Mouse (Mus musculus): ENCODE data around the gene Ddias.

DNA sequence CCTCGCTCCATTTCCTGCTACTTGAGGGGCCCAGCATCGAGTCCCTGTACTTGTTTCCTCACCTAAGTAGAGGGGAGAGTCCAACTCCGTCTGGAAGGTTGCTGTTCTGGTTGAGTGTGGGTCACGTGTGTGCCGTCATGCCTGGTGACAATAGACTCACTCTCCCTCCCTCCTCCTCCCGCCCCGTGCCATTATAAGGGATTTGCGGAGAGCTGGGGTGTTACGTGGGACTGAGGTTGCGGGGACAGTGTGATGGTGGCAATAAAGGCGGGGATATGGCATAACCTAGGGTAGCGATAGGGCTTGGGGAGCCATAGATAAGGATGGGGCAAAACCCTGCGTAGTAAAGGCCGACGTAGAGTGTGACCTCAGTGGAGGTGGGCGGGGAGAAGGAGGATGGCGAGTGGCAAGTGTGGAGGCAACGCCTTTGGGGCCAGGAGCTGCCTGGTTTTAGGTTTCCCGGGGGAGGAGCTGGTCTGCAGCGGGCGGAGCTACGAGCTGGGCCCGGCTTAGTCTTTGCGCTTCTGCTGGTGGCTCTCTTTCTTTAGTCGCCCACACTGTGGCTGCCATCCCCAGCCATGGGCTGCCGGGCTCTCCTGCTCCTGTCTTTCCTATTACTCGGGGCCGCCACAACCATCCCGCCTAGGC lies 838 bp upstream of the Ddias start:
- no peak for TF ChIP-seq CTCF (IDR thresholded peaks at IDR 0.05; ENCODE audit: low read depth)
- TF ChIP-seq EP300 (IDR thresholded peaks at IDR 0.05; ENCODE audit: low read depth) = peak; percentile 53; the same call in 1 of the 2 replicates
